Mouse (Mus musculus): ENCODE measurements around the gene Grk3. TPM values are rescaled to one million over a fixed set of nuclear protein-coding genes. Genes with fewer than 3 reads are reported as not detected.

Grk3 gene
- total and polyA plus RNA-seq, 2 experiments from 2014 or later: 12.3 to 33.8 TPM

GRCm38 (mm10) chr5:113008496-113008895 lies 7.1 kb downstream of the Grk3 start:
- peak overlapping the region; percentile 39 for H3K27ac ChIP-seq (ENCODE audit: low read depth)
- no peaks in the 10 kb centered on the region for H3K27me3 ChIP-seq (ENCODE audit: control insufficient read depth, insufficient read depth, low read length)
- DNase-seq (ENCODE audit: low spot score) (no peak), ATAC-seq (ENCODE audit: insufficient read depth, low read depth) (no peak)
- no peaks in the 10 kb centered on the region; the same call in 1 of the 2 replicates for H3K36me3 ChIP-seq (replicated peaks; ENCODE audit: control insufficient read depth, insufficient read depth, low read length)
- no peak overlapping the region for H3K4me3 ChIP-seq (ENCODE audit: low read depth, low read length)
- no peaks in the 10 kb centered on the region for H3K9me3 ChIP-seq (replicated peaks; ENCODE audit: control insufficient read depth, low read length)
- TF ChIP-seq EP300 (IDR thresholded peaks at IDR 0.05; ENCODE audit: low read depth) (no peak), CTCF (IDR thresholded peaks at IDR 0.05; ENCODE audit: low read depth) (no peak)
- H3K4me1 ChIP-seq (ENCODE audit: control insufficient read depth, insufficient read depth): peaks cover 19% of the 10 kb centered on the region
- no peak overlapping the region for H3K9ac ChIP-seq (replicated peaks; ENCODE audit: low read depth, low read length)
- 63% methylated on average over 2 of the region's 2 CpGs for whole genome bisulfite sequencing
- H3K4me2 ChIP-seq (ENCODE audit: low read depth, low read length): no peak overlapping the region

- Histone ChIP-seq H3K4me1 (ENCODE audit: control insufficient read depth, insufficient read depth) (peaks cover 24% of the 10 kb centered on the region), H3K27me3 (ENCODE audit: control insufficient read depth, insufficient read depth, low read length) (no peaks in the 10 kb centered on the region), H3K4me3 (ENCODE audit: low read depth, low read length) (no peak overlapping the region), H3K9ac (replicated peaks; ENCODE audit: low read depth, low read length) (no peak overlapping the region), H3K36me3 (replicated peaks; ENCODE audit: control insufficient read depth, insufficient read depth, low read length) (no peaks in the 10 kb centered on the region), H3K27ac (ENCODE audit: low read depth) (no peak overlapping the region), H3K9me3 (replicated peaks; ENCODE audit: control insufficient read depth, low read length) (no peaks in the 10 kb centered on the region), H3K4me2 (ENCODE audit: low read depth, low read length) (no peak overlapping the region)
- no peak for ATAC-seq (ENCODE audit: insufficient read depth, low read depth)
- TF ChIP-seq CTCF (IDR thresholded peaks at IDR 0.05; ENCODE audit: low read depth): no peak
- TF ChIP-seq EP300 (IDR thresholded peaks at IDR 0.05; ENCODE audit: low read depth): no peak
- 90% methylated on average over 7 of the region's 7 CpGs for WGBS
- no peak for DNase-seq (ENCODE audit: low spot score)
Observed at GRCm38 (mm10) chr5:113006997-113007396, 8.6 kb downstream of the Grk3 start.

DNA sequence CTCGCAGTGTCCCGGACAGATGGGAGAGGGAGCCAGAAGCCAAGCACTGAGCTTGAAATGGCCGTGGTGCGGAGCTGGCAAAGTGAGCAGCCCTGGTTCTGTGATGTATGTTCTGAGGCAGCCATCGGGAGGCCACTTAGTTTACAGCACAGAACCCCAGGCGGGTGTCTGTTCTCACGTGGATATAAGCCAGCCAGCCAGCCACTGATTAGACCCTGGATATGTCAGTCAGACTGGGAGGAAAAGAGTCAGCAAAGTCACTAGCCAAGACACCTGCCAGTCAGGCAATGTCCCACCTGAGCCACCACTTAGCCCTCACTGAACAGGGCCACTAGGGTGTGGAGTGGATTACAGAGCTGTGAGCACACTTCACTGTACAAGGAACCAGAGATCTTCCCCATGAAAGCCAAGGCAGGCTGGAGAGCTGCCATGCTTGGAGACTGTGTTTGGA lies 9.6 kb downstream of the Grk3 start:
- no peak overlapping the region for H3K4me2 ChIP-seq (ENCODE audit: low read depth, low read length)
- WGBS: 49% methylated on average over 7 of the region's 7 CpGs
- H3K4me3 ChIP-seq (ENCODE audit: low read depth, low read length): no peak overlapping the region
- H3K9ac ChIP-seq (replicated peaks; ENCODE audit: low read depth, low read length): no peak overlapping the region
- no peaks in the 10 kb centered on the region for H3K36me3 ChIP-seq (replicated peaks; ENCODE audit: control insufficient read depth, insufficient read depth, low read length)
- ATAC-seq (ENCODE audit: insufficient read depth, low read depth) (peak; percentile 42; the same call in 1 of the 2 replicates), DNase-seq (ENCODE audit: low spot score) (peak; percentile 8)
- peak overlapping the region; percentile 46 for H3K27ac ChIP-seq (ENCODE audit: low read depth)
- no peaks in the 10 kb centered on the region for H3K9me3 ChIP-seq (replicated peaks; ENCODE audit: control insufficient read depth, low read length)
- peaks cover 24% of the 10 kb centered on the region for H3K4me1 ChIP-seq (ENCODE audit: control insufficient read depth, insufficient read depth)
- TF ChIP-seq EP300 (IDR thresholded peaks at IDR 0.05; ENCODE audit: low read depth): no peak
- no peak for TF ChIP-seq CTCF (IDR thresholded peaks at IDR 0.05; ENCODE audit: low read depth)
- no peaks in the 10 kb centered on the region for H3K27me3 ChIP-seq (ENCODE audit: control insufficient read depth, insufficient read depth, low read length)

DNA sequence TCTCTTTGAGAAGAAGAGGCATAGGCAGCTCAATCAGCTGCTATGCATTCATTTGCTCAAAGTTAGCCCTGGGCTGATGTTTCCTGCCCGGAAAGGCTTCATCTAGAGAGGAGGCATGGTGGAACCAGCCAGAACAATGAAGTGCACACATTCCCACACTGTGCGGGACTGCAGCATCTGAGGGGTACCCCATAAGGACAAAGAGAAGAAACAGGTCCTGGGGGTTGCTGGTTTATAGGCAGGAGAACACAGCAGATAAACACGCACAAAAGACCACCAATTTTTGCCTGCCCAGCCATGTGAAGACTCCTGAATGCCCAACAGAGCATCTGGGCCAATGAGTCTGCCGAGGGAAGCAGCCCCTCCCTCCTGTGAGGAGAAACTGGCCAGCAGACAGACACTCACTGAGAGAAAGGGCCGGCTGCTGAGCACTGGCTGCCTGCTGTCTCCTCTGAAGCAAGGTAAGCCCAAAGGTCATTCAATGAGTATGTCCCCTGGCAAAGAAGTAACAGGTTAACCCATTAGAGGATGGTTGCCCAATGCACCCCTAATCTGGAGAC lies 12.7 kb downstream of the Grk3 start:
- no peak for TF ChIP-seq EP300 (IDR thresholded peaks at IDR 0.05; ENCODE audit: low read depth)
- no peak for TF ChIP-seq CTCF (IDR thresholded peaks at IDR 0.05; ENCODE audit: low read depth)
- Histone ChIP-seq H3K36me3 (replicated peaks; ENCODE audit: control insufficient read depth, insufficient read depth, low read length) (no peaks in the 10 kb centered on the region), H3K4me2 (ENCODE audit: low read depth, low read length) (no peak overlapping the region), H3K27ac (ENCODE audit: low read depth) (no peak overlapping the region), H3K9ac (replicated peaks; ENCODE audit: low read depth, low read length) (no peak overlapping the region), H3K4me3 (ENCODE audit: low read depth, low read length) (no peak overlapping the region), H3K27me3 (ENCODE audit: control insufficient read depth, insufficient read depth, low read length) (no peaks in the 10 kb centered on the region), H3K4me1 (ENCODE audit: control insufficient read depth, insufficient read depth) (peaks cover 5% of the 10 kb centered on the region), H3K9me3 (replicated peaks; ENCODE audit: control insufficient read depth, low read length) (no peaks in the 10 kb centered on the region)
- no peak for ATAC-seq (ENCODE audit: insufficient read depth, low read depth)
- 39% methylated on average over 5 of the region's 5 CpGs for WGBS
- peak; percentile 16 for DNase-seq (ENCODE audit: low spot score)

DNA sequence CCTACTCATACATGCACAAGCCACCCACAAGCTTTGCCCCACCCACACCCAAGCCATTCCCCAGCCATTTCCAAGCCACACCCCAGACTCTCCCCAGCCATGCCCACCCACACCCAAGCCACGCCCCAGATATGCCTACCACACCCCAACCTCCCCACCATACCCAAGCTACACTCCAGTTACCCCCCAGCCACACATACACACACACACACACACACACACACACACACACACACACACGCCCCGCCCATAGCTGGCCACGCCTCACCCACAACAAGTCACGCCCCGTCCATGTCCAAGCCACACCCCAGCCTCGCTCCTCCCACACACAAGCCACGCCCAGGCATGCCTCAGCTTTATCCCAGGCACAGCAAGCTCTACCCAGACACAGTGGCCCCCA lies 16.4 kb downstream of the Grk3 start:
- no peak for ATAC-seq (ENCODE audit: insufficient read depth, low read depth)
- Histone ChIP-seq H3K4me1 (ENCODE audit: control insufficient read depth, insufficient read depth) (peaks cover 5% of the 10 kb centered on the region; the same call in 1 of the 2 replicates), H3K9ac (replicated peaks; ENCODE audit: low read depth, low read length) (no peak overlapping the region), H3K4me3 (ENCODE audit: low read depth, low read length) (no peak overlapping the region), H3K9me3 (replicated peaks; ENCODE audit: control insufficient read depth, low read length) (no peaks in the 10 kb centered on the region), H3K36me3 (replicated peaks; ENCODE audit: control insufficient read depth, insufficient read depth, low read length) (no peaks in the 10 kb centered on the region), H3K27me3 (ENCODE audit: control insufficient read depth, insufficient read depth, low read length) (no peaks in the 10 kb centered on the region), H3K4me2 (ENCODE audit: low read depth, low read length) (no peak overlapping the region), H3K27ac (ENCODE audit: low read depth) (no peak overlapping the region)
- DNase-seq (ENCODE audit: low spot score): no peak
- TF ChIP-seq EP300 (IDR thresholded peaks at IDR 0.05; ENCODE audit: low read depth): no peak
- WGBS: 89% methylated on average over 8 of the region's 8 CpGs

Measured in heart, postnatal 0 days (tissue).